Mouse (Mus musculus): ENCODE data around the gene Ier2.
"Not testable (repeated sequence)": the region's sequence is repeated elsewhere in the genome, so short reads cannot be mapped to it uniquely, and the experiment has no call there.

The Ier2 gene

DNA sequence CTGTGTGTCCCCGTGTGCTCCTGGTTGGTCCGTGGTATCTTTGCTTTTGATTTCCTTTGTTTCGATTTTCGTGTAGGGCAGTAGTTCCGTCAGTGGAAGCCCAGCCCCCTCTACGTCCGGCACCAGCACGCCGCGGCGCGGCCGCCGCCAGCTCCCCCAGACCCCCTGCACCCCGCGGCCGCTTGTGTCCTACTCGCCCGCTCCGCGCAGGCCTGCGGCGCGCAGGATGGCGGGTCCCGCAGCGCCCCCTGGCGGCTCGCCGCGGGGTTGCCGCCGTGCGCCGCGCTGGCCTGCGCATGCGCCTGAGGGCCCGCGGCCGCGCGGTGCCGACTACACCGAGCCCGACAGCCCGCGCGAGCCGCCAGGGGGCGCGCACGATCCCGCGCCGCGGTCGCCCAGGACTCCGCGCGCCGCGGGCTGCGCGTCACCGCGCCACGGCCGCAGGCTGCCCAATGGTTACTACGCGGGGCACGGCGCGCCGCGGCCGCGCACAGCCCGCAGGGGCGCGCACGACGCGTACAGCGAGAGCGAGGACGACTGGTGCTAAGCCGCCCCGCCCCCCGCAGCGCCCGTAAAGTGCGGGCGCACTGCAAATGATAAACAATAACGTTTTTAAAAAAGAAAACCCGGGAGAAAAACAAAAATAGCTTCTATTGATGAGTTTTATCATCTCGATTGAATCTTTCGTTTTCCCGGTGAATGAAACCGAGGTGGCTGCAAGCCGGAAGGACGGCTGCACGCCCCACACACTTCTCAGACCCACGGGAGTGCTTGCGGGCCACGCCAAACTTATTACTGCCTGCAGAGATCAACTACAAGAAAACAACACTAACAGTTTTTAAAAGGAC, 23.3 kb downstream of the Ier2 start:
- DNase-seq (ENCODE audit: low read depth, low spot score) = peak; percentile 96

DNA sequence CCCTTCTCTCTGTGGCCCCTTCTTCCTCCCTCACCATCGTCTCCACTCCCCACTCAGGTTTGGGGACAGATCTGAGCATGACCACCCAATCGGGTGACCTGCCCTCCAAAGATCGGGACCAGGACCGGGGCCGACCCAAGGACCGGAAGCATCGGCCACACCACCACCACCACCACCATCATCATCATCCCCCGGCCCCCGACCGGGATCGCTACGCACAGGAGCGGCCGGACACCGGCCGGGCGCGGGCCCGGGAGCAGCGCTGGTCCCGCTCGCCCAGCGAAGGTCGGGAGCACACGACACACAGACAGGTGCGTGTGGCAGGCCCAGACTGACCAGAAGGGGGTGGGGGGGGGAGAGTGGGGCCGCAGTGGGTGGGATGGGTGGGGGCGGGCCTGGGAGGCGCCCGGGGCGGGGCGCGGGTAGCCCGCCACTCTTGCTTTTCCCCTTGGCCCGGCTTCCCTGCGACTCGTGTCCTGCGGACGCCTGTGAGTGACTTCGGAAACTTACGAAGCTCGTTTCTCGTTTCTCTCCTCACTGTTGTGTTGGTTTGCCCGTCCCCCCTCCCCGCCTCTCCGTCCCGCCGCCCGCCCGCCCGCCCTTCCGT, 24.0 kb downstream of the Ier2 start:
- DNase-seq (ENCODE audit: low read depth, low spot score) = peak; percentile 33

DNA sequence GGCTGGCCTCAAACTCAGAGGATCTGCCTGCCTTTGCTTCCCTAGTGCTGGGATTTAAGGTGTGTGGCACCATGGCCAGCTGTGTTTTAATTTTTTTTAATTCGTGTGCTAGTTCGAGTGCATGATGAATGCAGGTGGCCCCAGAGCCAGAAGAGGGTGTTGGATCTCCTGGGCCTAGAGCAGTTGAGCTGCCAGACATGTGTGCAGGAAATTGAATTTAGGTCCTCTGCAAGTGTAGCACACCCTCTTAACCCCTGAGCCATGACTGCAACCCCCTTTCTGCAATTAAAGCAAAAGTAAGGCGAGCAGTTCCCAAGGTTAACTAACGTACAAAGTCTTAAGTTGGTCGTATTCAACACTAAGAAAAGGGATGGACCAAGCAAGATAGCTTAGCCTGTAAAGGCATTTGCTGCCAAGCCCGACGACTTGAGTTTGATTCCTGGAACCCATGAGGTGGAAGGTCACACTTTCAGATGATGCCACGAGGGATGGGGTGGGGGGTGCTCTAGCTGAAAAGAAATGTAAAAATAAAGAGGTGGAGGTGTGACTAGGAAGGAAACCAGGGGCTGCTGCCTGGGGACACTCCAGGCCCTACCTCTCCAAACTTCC, 24.6 kb downstream of the Ier2 start:
- DNase-seq (ENCODE audit: low read depth, low spot score) = peak; percentile 56

DNA sequence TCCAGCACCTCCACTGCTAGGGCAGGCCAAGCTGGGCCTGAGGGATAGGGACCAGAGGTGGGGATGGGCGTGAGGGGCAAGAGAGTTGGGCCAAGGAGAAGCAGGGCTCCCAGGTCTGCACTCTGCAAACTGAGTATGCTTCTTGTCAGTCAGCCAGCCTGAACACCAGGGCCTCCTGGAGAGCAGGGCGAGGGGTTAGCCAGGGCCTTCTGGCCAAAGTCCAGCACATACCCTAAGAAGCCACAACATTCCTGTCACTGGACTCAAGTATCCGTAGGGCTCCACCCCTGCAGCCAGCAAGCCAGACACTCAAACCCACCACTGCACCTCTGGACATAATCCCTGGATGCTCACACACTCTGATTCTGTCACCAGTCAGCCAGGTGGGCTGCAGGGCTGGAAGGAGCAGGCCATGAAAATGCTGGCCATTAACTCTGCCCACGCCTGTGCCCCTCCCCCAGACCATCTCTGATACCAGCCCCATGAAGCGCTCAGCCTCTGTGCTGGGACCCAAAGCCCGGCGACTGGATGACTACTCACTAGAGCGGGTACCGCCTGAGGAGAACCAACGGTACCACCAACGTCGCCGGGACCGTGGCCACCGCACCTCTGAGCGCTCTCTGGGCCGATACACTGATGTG, 26.5 kb downstream of the Ier2 start:
- no peak for DNase-seq (ENCODE audit: low read depth, low spot score)

DNA sequence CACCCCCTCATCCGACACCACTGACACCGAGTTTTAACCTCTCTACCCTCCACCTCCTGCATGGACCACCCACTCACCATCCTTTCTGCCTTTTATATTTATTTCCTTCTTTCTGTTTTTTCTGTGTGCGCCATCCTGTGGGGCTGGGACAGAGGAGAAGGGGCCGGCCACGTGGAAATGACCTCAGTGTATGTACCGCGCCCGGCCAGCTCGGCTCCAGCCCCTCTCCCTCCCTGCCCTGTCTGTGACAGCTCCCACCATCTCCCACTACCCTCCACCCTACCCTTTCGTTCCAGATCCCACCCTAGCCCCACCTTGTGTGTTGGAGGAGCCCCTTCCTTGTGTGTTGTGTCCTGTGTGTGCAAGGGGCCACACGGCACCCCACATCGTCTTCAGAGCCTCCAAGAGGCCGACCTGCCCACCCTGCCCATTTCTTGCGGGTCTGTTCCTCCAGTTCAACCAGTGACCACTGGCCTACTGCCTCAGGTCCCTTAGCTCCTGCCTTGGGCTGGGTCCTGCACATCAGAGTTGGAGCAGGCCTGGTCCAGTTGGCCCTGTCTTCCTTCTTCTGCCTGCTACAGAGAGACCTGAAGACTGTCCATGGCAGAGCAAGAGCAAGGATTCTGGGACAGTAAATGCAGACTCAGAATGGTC, 27.1 kb downstream of the Ier2 start:
- no peak for DNase-seq (ENCODE audit: low read depth, low spot score)

DNA sequence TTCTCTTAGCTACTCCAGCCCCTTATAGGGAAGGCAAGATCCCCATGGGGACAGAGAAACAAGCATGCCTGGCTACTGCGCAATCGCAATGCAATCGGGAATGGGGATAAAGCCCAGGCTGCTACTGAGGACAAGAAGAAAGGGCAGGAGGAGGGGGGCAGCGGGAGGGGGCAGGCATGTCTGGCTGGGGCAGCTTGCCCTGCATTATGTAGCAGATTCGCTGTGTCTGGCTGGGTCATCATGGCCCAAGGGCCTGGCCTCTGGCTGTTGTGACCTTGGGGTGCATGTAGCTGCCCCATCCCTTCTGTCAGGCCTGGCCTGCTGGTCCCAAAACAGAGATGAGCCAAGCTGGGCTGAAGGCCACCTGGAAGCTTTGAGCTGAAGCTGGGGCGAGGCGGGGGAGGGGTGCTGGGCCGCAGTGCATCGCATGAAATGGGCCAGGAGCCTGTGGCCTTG, 27.8 kb downstream of the Ier2 start:
- DNase-seq (ENCODE audit: low read depth, low spot score) = no peak

DNA sequence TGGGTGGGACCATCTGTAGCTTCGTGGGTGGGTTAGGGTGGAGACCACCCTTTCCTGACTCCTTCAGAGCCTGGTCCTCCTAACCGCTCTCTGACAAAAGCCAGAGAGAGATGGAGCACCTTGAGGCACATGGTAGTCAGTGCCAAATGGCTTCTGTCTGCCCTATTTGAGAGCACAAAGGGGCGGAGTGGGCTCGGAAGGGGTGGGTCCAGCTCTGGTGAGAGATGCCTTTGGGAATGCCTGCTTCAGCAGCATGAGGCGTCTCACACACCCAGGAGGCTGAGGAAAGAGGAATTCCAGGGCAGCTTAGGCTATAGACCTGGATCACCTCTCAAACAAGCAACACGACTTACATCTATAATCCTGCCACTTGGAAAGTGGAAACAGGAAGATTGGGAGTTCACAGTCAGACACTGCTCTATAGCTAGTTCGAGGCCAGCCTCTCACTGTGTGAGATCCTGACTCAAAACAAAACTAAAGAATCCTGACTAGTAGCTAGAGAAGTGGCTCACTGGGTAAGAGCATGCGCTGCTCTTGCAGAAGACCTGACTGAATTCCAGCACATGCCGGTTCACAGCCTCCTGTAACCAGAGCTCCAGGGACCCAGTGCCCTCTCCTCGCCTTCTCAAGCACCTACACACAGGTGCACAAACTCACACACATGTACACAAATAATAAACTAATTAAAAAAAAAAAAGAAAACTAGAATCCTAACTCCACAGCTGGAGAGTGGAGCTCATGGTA, 28.6 kb downstream of the Ier2 start:
- DNase-seq (ENCODE audit: low read depth, low spot score) = no peak

DNA sequence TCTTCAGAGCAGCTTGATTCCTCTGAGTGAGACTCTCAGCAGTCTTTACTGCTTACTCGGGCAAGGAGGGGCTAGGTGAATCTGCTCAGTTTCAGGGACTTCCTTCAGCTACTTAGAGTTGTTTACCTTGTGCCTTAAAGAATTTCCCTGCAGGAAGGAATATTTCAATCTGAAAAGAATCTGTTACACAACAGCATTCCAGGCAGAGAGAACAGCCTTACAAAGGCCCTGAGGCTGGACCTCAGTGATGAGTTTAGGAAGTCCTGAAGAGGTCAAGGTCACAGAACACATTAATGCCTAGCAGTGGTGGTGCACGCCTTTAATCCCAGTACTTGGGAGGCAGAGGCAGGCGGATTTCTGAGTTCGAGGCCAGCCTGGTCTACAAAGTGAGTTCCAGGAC, 30.8 kb downstream of the Ier2 start:
- no peak for DNase-seq (ENCODE audit: low read depth, low spot score)

DNA sequence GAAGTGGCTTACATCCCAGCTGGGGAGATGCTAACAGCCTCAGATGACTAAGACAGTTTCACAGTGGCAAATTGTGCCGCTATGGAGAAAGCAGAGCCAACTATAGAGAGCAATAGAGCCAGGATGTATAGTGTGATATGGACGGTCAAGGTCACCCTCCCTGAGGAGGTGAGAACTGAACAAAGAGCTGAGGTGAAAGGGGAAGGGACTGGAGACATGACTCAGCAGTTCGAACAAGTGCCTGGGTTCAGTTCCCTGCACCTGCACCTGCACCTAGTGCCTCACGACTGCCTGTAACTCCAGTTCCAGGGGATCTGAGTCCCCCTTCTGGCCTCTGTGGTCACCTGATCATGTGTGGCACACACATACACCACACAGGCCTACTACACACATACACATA, 32.5 kb downstream of the Ier2 start:
- no peak for DNase-seq (ENCODE audit: low read depth, low spot score)

DNA sequence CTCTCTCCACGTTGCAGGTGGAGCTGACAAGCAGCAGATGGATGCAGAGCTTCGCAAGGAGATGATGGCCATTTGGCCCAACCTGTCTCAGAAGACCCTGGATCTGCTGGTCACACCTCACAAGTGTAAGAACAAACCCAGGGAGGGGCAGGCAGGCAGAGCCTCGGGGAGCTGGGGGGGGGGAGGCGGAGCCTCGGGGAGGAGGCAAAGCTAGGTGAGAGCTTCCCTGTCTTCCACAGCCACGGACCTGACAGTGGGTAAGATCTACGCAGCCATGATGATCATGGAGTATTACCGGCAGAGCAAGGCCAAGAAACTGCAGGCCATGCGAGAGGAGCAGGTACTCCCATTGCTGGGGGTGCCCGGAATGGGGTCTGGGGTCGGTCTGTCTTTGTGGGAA, 33.1 kb downstream of the Ier2 start:
- DNase-seq (ENCODE audit: low read depth, low spot score) = no peak

DNA sequence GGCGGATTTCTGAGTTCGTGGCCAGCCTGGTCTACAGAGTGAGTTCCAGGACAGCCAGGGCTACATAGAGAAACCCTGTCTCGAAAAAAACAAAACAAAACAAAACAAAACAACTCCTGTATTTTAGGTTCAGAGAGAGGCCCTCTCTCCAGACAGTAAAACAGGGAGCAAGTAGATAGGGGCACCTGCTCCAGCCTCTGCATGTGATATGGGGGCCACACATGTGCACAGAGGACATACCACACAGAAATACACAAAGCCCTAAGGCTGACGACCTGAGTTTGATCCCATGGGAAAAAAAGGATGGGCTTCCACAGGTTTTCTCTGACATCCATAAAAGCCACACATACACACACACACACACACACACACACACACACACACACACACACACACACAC, 39.2 kb downstream of the Ier2 start:
- not testable (repeated sequence) for DNase-seq (ENCODE audit: low read depth, low spot score)

DNA sequence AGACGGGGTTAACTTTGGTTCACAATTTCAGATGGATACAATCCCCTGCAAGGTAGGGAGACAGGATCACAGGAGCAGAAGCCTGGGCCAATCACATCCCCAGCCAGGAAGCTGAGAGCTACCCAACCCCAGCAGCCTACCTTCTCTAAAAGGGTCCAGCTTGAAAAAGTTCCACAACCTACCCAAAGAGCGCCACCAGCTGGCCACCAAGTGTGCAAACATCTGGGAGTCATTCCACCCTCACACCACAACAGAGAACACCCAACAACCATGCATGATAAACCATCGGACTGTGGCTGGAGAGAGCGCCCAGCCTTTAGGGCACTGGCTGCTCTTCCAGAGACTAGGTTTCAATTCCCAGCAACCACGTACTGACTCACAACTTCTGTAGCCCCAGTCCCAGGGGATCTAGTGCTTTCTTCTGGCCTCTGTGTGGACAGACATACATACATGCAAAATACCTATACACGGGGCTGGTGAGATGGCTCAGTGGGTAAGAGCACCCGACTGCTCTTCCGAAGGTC, 41.5 kb downstream of the Ier2 start:
- DNase-seq (ENCODE audit: low read depth, low spot score) = no peak

DNA sequence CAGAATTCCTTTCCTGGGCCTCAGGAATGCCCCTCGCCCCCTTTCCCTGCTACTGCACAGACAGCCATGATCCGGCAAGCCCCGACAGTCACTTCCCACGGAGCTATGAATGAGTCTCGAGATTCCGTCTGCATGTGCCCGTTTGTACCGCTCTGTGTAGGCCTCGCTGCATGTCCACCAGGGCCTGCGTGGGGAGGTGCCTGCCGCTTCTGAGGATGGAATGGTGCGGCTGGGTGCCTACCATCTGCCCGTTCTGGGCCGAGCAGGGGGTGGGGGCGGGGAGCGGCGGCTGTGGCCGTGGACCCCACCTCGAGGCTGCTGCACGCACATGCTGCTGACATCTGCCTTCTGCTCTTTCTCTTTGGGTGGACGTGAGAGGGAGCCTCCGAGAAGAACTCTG, 45.6 kb downstream of the Ier2 start:
- no peak for DNase-seq (ENCODE audit: low read depth, low spot score)

DNA sequence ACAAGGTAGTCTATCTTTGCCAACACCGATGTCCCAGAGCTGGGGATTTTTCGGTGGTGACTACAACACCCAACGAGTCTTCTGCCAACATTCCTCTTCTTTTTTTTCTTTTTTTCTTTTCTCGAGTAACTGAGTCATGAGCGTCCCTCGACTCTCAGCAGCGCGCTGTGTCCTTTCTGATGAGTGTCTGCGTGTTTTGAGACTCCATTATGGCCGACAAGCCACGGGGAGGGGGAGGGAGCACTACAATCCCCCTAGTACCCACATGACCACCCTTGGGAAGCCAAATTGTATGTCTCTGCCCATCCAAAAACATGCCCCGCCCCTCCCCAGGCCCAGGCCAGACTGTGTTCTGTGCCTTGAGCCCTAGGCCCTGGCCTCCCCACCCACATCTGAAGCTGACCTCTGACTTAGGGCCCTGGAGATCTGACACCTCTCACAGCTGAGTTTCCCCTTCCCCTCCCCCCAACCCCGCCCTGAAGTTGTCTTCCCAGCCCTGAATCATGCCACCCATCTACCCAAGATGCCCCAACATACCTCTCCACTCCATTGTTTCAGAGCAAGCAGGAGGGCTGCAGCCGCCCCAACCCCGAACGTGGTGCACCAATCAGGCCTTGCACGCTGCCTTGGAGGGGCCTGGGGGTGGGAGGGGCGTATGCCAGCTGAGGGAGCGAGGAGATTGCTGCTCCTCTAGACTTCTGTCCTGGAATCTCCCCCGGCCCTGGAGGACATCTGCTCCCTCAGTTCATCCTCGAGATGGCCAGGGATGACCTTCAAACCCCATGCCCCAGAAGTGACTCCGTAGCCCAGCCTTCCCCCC, 46.8 kb downstream of the Ier2 start:
- no peak for DNase-seq (ENCODE audit: low read depth, low spot score)

DNA sequence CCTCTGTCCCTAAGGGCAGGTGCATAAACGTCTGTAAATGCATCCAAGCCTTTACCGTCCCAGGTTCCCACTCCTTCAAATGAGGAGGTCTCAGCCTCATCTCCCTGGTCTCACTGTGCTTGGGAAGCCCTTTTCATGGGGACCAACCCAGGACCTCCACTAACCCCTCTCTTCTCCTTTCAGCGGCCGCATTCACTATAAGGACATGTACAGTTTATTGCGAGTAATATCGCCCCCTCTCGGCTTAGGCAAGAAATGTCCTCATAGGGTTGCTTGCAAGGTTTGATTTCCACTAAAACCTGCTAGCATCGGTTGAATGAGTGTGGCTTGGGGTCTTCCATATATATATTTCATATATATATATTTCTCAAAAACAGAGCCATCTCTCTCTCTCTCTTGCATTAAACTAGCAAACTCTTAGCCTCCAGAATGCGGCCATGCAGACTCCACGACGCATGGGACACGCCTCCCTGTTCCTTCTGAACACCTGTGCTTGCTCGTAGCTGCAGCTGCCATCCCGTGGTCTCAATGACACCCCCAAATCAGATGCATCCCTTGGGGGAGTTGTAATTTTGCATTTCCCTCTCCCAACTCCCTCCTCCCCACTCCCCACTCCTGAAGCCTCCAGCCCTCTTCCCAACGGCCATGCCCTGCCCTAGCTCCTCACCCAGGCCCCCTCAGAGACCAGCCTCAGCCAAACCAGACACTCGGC, 48.0 kb downstream of the Ier2 start:
- DNase-seq (ENCODE audit: low read depth, low spot score) = peak; percentile 51

All from forelimb bud, embryonic 11.5 days (tissue).